In the genomic region with DNA sequence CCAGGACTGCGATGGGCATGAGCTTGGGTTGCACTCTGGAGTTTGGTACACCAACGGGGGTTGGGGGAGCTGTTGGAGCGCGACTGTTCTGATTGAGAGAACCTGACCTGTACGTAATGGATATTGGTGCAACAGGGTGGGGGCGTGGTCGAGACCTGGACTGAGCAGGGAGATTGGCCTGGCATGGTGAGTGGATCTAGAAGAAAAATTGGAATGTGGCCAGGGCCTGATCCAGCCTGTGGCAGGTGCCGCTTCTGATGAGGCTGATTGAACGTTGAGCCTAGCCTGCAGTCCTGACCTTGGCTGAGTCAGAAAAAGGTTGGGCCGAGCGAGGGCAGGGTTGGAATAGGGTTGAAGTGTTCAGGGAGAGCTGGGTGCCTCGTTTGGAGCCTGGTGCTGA, we compare ENCODE assay signal across 8 mouse cellular contexts. TPM values are rescaled to one million over a fixed set of nuclear protein-coding genes. Genes with fewer than 3 reads are reported as not detected.
DNase-seq lines count a peak whose midpoint lies in the region; ATAC-seq lines count a peak whose summit lies in the region.

No protein-coding gene starts in this region.

- H3K9me3 ChIP-seq in neural tube, embryonic 11.5 days (ENCODE audit: control insufficient read depth, low read length): no peaks in the 10 kb centered on the region
- no peaks in the 10 kb centered on the region for H3K9me3 ChIP-seq in forebrain, embryonic 12.5 days
- H3K9me3 ChIP-seq in stomach, embryonic 16.5 days (replicated peaks; ENCODE audit: control insufficient read depth, low read length): no peaks in the 10 kb centered on the region

- no peak overlapping the region for H3K9ac ChIP-seq in neural tube, embryonic 11.5 days (ENCODE audit: low read length)
- no peak overlapping the region for H3K9ac ChIP-seq in forebrain, embryonic 12.5 days
- no peak overlapping the region for H3K9ac ChIP-seq in stomach, embryonic 16.5 days (ENCODE audit: low read length)

- H3K36me3 ChIP-seq in neural tube, embryonic 11.5 days (ENCODE audit: control insufficient read depth, insufficient read depth, low read length): no peaks in the 10 kb centered on the region
- no peaks in the 10 kb centered on the region for H3K36me3 ChIP-seq in forebrain, embryonic 12.5 days (replicated peaks)
- no peaks in the 10 kb centered on the region for H3K36me3 ChIP-seq in stomach, embryonic 16.5 days (ENCODE audit: control insufficient read depth, insufficient read depth, low read length)

- WGBS in neural tube, embryonic 11.5 days: 19% methylated on average over 12 of the region's 12 CpGs
- WGBS in forebrain, embryonic 12.5 days: 26% methylated on average over 12 of the region's 12 CpGs
- 20% methylated on average over 12 of the region's 12 CpGs for WGBS in stomach, embryonic 16.5 days

- no peak for ATAC-seq in neural tube, embryonic 11.5 days (ENCODE audit: insufficient read depth, low FRiP score, low TSS enrichment)
- 0 out of 2 replicates have a peak, but pooled peaks have one; percentile 11 for ATAC-seq in forebrain, embryonic 12.5 days (ENCODE audit: low FRiP score)
- ATAC-seq in stomach, embryonic 16.5 days (ENCODE audit: insufficient read depth, low FRiP score): no peak
- ATAC-seq in activated CD4-positive, CD25-positive, alpha-beta regulatory T cell, adult 4 months: no peak

- H3K27me3 ChIP-seq in neural tube, embryonic 11.5 days (ENCODE audit: control insufficient read depth, insufficient read depth, low read length): no peaks in the 10 kb centered on the region
- peaks cover 32% of the 10 kb centered on the region for H3K27me3 ChIP-seq in forebrain, embryonic 12.5 days
- peaks cover 10% of the 10 kb centered on the region for H3K27me3 ChIP-seq in stomach, embryonic 16.5 days (ENCODE audit: control insufficient read depth, insufficient read depth, low read length)

- H3K4me2 ChIP-seq in neural tube, embryonic 11.5 days (ENCODE audit: low read depth): peak overlapping the region; percentile 85
- peak overlapping the region; percentile 82 for H3K4me2 ChIP-seq in forebrain, embryonic 12.5 days
- H3K4me2 ChIP-seq in stomach, embryonic 16.5 days (ENCODE audit: low read depth, low read length): no peak overlapping the region

- peaks cover 2% of the 10 kb centered on the region; the same call in 1 of the 2 replicates for H3K4me1 ChIP-seq in neural tube, embryonic 11.5 days (ENCODE audit: control insufficient read depth, insufficient read depth, low read length)
- H3K4me1 ChIP-seq in forebrain, embryonic 12.5 days: peaks cover 20% of the 10 kb centered on the region
- peaks cover 6% of the 10 kb centered on the region for H3K4me1 ChIP-seq in stomach, embryonic 16.5 days (ENCODE audit: control insufficient read depth, insufficient read depth, low read length)

- DNase-seq in neural tube, embryonic 11.5 days (ENCODE audit: low spot score): no peak
- no peak for DNase-seq in neural tube, embryonic 10.5 days (ENCODE audit: extremely low spot score, low spot score)
- peak; percentile 26 for DNase-seq in kidney, postnatal 10 days
- no peak for DNase-seq in layer of hippocampus, adult 8-10 months (ENCODE audit: low spot score in 2 of 2)
- DNase-seq in Muller cell, postnatal 12 days (ENCODE audit: inconsistent ontology term): no peak

- no peak overlapping the region for H3K4me3 ChIP-seq in neural tube, embryonic 11.5 days (ENCODE audit: low read depth, low read length)
- 0 out of 2 replicates have a peak overlapping the region, but pooled peaks have one; percentile 46 for H3K4me3 ChIP-seq in forebrain, embryonic 12.5 days (replicated peaks)
- peak overlapping the region; percentile 51; the same call in 1 of the 2 replicates for H3K4me3 ChIP-seq in stomach, embryonic 16.5 days (replicated peaks; ENCODE audit: low read length)

- no peak overlapping the region for H3K27ac ChIP-seq in neural tube, embryonic 11.5 days (ENCODE audit: low read depth, low read length)
- no peak overlapping the region for H3K27ac ChIP-seq in forebrain, embryonic 12.5 days
- no peak overlapping the region for H3K27ac ChIP-seq in stomach, embryonic 16.5 days (ENCODE audit: low read length)

RNA-seq across cellular contexts. Expression of a gene that starts 29.3 kb away (rescaled TPM):
- polyA plus RNA-seq in neural tube, embryonic 11.5 days (2014; fragmentation: Nextera tagmentation; extraction: Ambion mirVana): 22.9 and 25.5 TPM in 2 replicates
- 30.3 and 37.6 TPM in 2 replicates for polyA plus RNA-seq in forebrain, embryonic 12.5 days (2016; fragmentation: Nextera tagmentation; extraction: Ambion mirVana)
- 1.2 TPM in 2 replicates for polyA plus RNA-seq in stomach, embryonic 16.5 days (2015; fragmentation: Nextera tagmentation; extraction: Ambion mirVana)
- 10 to 100 TPM; 59.8 to 90.9 (median 72.0) TPM for total RNA-seq in layer of hippocampus, adult 8-10 months (2022)
- polyA plus RNA-seq in activated CD4-positive, CD25-positive, alpha-beta regulatory T cell, adult 4 months (2017; shearing (Covaris generic)): not detected

RNA-seq across cellular contexts. Expression of a gene that starts 51.7 kb away (rescaled TPM):
- polyA plus RNA-seq in neural tube, embryonic 11.5 days (2014; fragmentation: Nextera tagmentation; extraction: Ambion mirVana): 28.9 and 30.5 TPM in 2 replicates
- 7.8 and 10.7 TPM in 2 replicates for polyA plus RNA-seq in forebrain, embryonic 12.5 days (2016; fragmentation: Nextera tagmentation; extraction: Ambion mirVana)
- 649 and 704 TPM in 2 replicates for polyA plus RNA-seq in stomach, embryonic 16.5 days (2015; fragmentation: Nextera tagmentation; extraction: Ambion mirVana)
- 10 to 100 TPM; 17.8 to 30.2 (median 23.0) TPM for total RNA-seq in layer of hippocampus, adult 8-10 months (2022)
- not detected for polyA plus RNA-seq in activated CD4-positive, CD25-positive, alpha-beta regulatory T cell, adult 4 months (2017; shearing (Covaris generic))

RNA-seq across cellular contexts. Expression of a gene that starts 57.7 kb away (rescaled TPM):
- 602 and 630 TPM in 2 replicates for polyA plus RNA-seq in neural tube, embryonic 11.5 days (2014; fragmentation: Nextera tagmentation; extraction: Ambion mirVana)
- 520 and 524 TPM in 2 replicates for polyA plus RNA-seq in forebrain, embryonic 12.5 days (2016; fragmentation: Nextera tagmentation; extraction: Ambion mirVana)
- 547 and 553 TPM in 2 replicates for polyA plus RNA-seq in stomach, embryonic 16.5 days (2015; fragmentation: Nextera tagmentation; extraction: Ambion mirVana)
- 100 to 1,000 TPM; 392 to 413 (median 402) TPM for total RNA-seq in layer of hippocampus, adult 8-10 months (2022)
- polyA plus RNA-seq in activated CD4-positive, CD25-positive, alpha-beta regulatory T cell, adult 4 months (2017; shearing (Covaris generic)): 100 to 1,000 TPM; 625 to 710 TPM

RNA-seq across cellular contexts. Expression of a gene that starts 57.8 kb away (rescaled TPM):
- 0.24 TPM in 1 of 2 replicates, not detected in the other for polyA plus RNA-seq in neural tube, embryonic 11.5 days (2014; fragmentation: Nextera tagmentation; extraction: Ambion mirVana)
- polyA plus RNA-seq in forebrain, embryonic 12.5 days (2016; fragmentation: Nextera tagmentation; extraction: Ambion mirVana): 0.29 TPM in 1 of 2 replicates, not detected in the other
- polyA plus RNA-seq in stomach, embryonic 16.5 days (2015; fragmentation: Nextera tagmentation; extraction: Ambion mirVana): 0.27 TPM in 1 of 2 replicates, not detected in the other
- under 1 TPM in 2 of 4 experiments, not detected in 2; 0.73 to 0.85 TPM for total RNA-seq in layer of hippocampus, adult 8-10 months (2022)
- polyA plus RNA-seq in activated CD4-positive, CD25-positive, alpha-beta regulatory T cell, adult 4 months (2017; shearing (Covaris generic)): under 1 TPM in 1 of 2 experiments, not detected in 1; 0.95 TPM

Comparison
In these comparisons a context has a peak if more than half of its experiments do, and no peak if none do; other contexts are left out.
1. RNA of a gene that starts 29.3 kb away (polyA plus RNA-seq): 30.3 to 37.6 TPM in forebrain, embryonic 12.5 days and 22.9 to 25.5 TPM in neural tube, embryonic 11.5 days; 1.2 TPM in stomach, embryonic 16.5 days and not detected in activated CD4-positive, CD25-positive, alpha-beta regulatory T cell, adult 4 months; every median in the first group is over 10 times any median in the second.
2. RNA of a gene that starts 51.7 kb away (polyA plus RNA-seq): 649 to 704 TPM in stomach, embryonic 16.5 days; 28.9 to 30.5 TPM in neural tube, embryonic 11.5 days, 7.8 to 10.7 TPM in forebrain, embryonic 12.5 days and not detected in activated CD4-positive, CD25-positive, alpha-beta regulatory T cell, adult 4 months; every median in the first group is over 10 times any median in the second.